Mouse (Mus musculus): ENCODE measurements around the gene Fam163a. TPM values are rescaled to one million over a fixed set of nuclear protein-coding genes. Genes with fewer than 3 reads are reported as not detected.

Gene Fam163a
- total and polyA plus RNA-seq, 2 experiments = 0.02 TPM; not detected in 1

DNA sequence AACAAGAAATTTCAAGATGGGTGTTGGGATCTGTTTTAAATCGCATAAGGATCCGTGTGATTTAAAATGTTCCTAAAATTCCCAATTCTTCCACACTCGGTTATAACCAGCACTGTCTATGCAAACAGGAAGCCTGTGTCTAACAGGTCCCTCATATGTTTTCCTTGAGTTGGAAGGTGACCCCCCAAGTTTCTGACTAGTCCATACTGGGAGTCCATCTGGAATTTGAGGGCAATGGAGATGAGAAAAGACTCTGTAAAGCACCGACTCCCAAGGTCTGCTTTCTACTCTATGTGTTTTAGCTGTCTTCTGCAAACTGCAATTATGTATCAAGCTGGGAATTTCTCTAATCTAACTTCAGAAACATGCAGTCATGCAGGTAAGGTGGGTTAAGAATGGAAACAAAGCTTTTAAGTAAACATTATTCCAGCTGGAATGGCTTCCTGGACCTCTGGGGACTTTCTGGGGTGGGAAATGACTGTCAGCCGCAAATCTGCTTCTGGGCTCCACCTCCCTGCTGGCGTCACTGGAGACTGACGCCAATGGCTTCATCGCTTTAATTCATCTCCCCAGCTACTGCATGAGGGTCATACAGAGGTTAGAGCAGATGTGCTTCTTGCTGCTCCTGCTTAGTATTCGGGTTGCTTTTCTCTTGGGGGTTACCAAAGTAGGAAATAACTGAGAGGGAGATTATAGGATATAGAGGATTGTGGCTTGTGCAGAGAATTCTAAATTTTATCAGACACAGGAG is 25.7 kb upstream of the Fam163a start:
- DNase-seq (ENCODE audit: extremely low read depth, low read depth, low spot score) = no peak

DNA sequence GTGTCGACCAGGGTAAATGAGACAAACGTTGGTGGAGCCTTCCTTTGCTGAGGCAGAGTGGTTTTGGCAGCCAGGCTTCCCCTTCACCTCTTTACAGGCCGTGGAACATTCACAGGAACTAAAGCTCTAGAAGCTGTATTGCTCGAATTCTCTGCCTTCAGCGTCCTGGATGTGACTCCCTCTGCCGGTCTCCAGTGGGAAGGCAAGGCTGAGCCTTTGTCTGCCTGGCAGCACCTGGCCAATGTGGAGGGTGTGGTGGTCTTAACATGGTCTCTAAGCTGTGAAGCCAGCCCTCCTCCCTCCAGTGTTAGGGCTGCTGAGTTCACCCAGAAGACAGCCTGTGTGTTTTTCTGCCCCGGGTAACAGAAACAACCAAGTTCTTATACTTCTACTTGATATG is 24.6 kb upstream of the Fam163a start:
- Histone ChIP-seq H3K36me3 (ENCODE audit: control insufficient read depth, insufficient read depth, low read length) (no peaks in the 10 kb centered on the region), H3K79me2 (ENCODE audit: control insufficient read depth, insufficient read depth, low read length) (no peaks in the 10 kb centered on the region), H3K4me3 (ENCODE audit: insufficient read depth, low read depth, low read length) (no peak overlapping the region), H3K9ac (ENCODE audit: low read depth, low read length) (no peak overlapping the region), H3K4me1 (ENCODE audit: control insufficient read depth, insufficient read depth, low read length) (no peaks in the 10 kb centered on the region), H3K27me3 (ENCODE audit: control insufficient read depth, insufficient read depth, low read length) (no peaks in the 10 kb centered on the region), H3K27ac (replicated peaks; ENCODE audit: insufficient read depth, low read depth, low read length) (no peak overlapping the region)
- peak; percentile 14 for DNase-seq (ENCODE audit: extremely low read depth, low read depth, low spot score)
- 29% methylated on average over 7 of the region's 7 CpGs for whole genome bisulfite sequencing
- no peak for TF ChIP-seq POLR2A (IDR thresholded peaks at IDR 0.05; ENCODE audit: extremely low read depth, insufficient read depth, low read length)
- TF ChIP-seq CTCF (IDR thresholded peaks at IDR 0.05; ENCODE audit: low read depth, low read length) = peak; percentile 92

More for the DNA sequence above, 25.7 kb upstream of the Fam163a start:
- Histone ChIP-seq H3K27me3 (ENCODE audit: control insufficient read depth, insufficient read depth, low read length) (no peaks in the 10 kb centered on the region), H3K79me2 (ENCODE audit: control insufficient read depth, insufficient read depth, low read length) (no peaks in the 10 kb centered on the region), H3K4me1 (ENCODE audit: control insufficient read depth, insufficient read depth, low read length) (no peaks in the 10 kb centered on the region), H3K4me3 (ENCODE audit: insufficient read depth, low read depth, low read length) (no peak overlapping the region), H3K9ac (ENCODE audit: low read depth, low read length) (no peak overlapping the region), H3K36me3 (ENCODE audit: control insufficient read depth, insufficient read depth, low read length) (no peaks in the 10 kb centered on the region), H3K27ac (replicated peaks; ENCODE audit: insufficient read depth, low read depth, low read length) (no peak overlapping the region)
- TF ChIP-seq POLR2A (IDR thresholded peaks at IDR 0.05; ENCODE audit: extremely low read depth, insufficient read depth, low read length) (no peak), CTCF (IDR thresholded peaks at IDR 0.05; ENCODE audit: low read depth, low read length) (no peak)
- WGBS = 49% methylated on average over 9 of the region's 9 CpGs

DNA sequence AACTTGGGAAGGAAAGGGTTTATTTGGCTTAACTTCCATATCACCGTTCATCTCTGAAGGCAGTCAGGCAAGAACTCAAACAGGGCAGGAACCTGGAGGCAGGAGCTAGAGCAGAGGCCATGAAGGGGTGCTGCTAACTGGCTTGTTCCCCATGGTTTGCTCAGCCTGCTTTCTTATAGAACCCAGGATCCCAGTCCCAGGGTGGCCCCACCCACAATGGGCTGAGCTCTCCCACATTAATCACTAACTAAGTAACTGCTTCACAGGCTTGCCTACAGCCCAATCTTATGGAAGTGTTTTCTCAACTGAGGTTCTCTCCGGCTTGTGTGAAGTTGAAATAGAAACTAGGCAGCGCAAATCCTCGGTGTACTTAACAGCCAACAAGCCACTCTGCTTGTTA is 23.9 kb upstream of the Fam163a start:
- 81% methylated on average over 4 of the region's 4 CpGs for WGBS
- H3K27ac ChIP-seq (replicated peaks; ENCODE audit: insufficient read depth, low read depth, low read length) = no peak overlapping the region

DNA sequence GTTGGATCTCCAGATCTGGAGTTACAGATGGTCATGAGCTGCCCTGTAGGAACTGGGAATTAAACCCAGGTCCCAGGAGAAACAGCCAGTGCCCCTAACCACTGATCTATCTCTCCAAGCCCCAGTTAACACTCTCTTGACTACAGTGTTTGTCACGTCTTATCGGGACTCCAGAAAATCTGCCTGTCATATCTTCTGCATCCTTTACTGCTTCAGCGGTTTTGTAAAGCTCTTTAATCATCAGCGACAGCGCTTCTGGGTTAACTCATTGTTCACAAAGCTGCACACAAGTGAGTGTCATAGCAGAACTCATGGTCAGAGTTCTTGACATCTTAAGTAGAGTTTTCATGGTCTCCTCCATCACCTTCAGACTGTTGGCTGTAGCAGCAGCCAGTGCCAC is 22.1 kb upstream of the Fam163a start:
- DNase-seq (ENCODE audit: extremely low read depth, low read depth, low spot score) = no peak
- Histone ChIP-seq H3K36me3 (ENCODE audit: control insufficient read depth, insufficient read depth, low read length) (no peaks in the 10 kb centered on the region), H3K4me1 (ENCODE audit: control insufficient read depth, insufficient read depth, low read length) (no peaks in the 10 kb centered on the region), H3K27me3 (ENCODE audit: control insufficient read depth, insufficient read depth, low read length) (no peaks in the 10 kb centered on the region), H3K27ac (replicated peaks; ENCODE audit: insufficient read depth, low read depth, low read length) (no peak overlapping the region), H3K79me2 (ENCODE audit: control insufficient read depth, insufficient read depth, low read length) (no peaks in the 10 kb centered on the region), H3K4me3 (ENCODE audit: insufficient read depth, low read depth, low read length) (no peak overlapping the region), H3K9ac (ENCODE audit: low read depth, low read length) (no peak overlapping the region)
- 81% methylated on average over 5 of the region's 5 CpGs for WGBS
- no peak for TF ChIP-seq CTCF (IDR thresholded peaks at IDR 0.05; ENCODE audit: low read depth, low read length)
- TF ChIP-seq POLR2A (IDR thresholded peaks at IDR 0.05; ENCODE audit: extremely low read depth, insufficient read depth, low read length) = no peak

More for the DNA sequence above, 23.9 kb upstream of the Fam163a start:
- Histone ChIP-seq H3K36me3 (ENCODE audit: control insufficient read depth, insufficient read depth, low read length) (no peaks in the 10 kb centered on the region), H3K9ac (ENCODE audit: low read depth, low read length) (no peak overlapping the region), H3K79me2 (ENCODE audit: control insufficient read depth, insufficient read depth, low read length) (no peaks in the 10 kb centered on the region), H3K4me3 (ENCODE audit: insufficient read depth, low read depth, low read length) (no peak overlapping the region), H3K4me1 (ENCODE audit: control insufficient read depth, insufficient read depth, low read length) (no peaks in the 10 kb centered on the region), H3K27me3 (ENCODE audit: control insufficient read depth, insufficient read depth, low read length) (no peaks in the 10 kb centered on the region)
- no peak for TF ChIP-seq POLR2A (IDR thresholded peaks at IDR 0.05; ENCODE audit: extremely low read depth, insufficient read depth, low read length)
- DNase-seq (ENCODE audit: extremely low read depth, low read depth, low spot score) = no peak

DNA sequence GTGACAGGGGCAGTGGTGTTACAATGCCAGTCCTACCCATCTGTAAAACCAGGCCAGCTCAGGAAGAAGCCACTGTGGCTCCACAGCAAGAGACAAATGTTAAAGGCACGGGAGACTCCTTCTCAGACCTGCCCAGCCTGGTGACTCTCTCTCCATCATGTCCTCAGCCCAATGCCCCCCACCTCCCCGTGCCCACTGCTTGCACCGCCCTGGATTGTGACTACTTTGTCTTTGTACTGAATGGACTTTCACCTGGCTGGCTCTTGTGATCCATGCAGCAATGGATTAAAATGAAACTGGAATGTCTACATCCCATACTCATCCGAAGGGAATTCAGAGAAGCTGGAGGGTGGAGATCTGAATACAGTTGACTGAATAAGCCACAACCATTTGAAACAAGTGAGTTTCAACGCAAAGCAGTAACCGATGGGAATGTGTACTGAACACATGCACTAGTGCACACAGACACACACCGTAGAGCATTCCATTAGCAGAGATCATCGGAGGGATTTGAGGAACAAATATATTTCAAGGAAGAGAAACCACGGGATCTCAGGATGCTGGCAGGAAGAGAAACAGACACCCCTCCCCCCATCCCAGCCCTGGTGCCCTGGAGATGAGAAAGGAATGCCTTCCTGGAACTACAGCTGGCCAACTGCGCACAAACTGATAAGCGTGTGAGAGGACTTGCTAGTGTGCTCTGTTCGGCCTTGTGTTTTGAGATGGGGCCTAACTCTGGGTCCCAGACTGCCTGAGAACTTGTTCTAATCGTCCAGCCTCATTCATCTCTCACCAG is 17.6 kb upstream of the Fam163a start:
- 63% methylated on average over 13 of the region's 13 CpGs for WGBS
- no peak for DNase-seq (ENCODE audit: extremely low read depth, low read depth, low spot score)
- Histone ChIP-seq H3K4me3 (ENCODE audit: insufficient read depth, low read depth, low read length) (no peak overlapping the region), H3K9ac (ENCODE audit: low read depth, low read length) (no peak overlapping the region), H3K79me2 (ENCODE audit: control insufficient read depth, insufficient read depth, low read length) (no peaks in the 10 kb centered on the region), H3K27ac (replicated peaks; ENCODE audit: insufficient read depth, low read depth, low read length) (no peak overlapping the region), H3K4me1 (ENCODE audit: control insufficient read depth, insufficient read depth, low read length) (no peaks in the 10 kb centered on the region), H3K36me3 (ENCODE audit: control insufficient read depth, insufficient read depth, low read length) (no peaks in the 10 kb centered on the region), H3K27me3 (ENCODE audit: control insufficient read depth, insufficient read depth, low read length) (no peaks in the 10 kb centered on the region)
- TF ChIP-seq CTCF (IDR thresholded peaks at IDR 0.05; ENCODE audit: low read depth, low read length) (no peak), POLR2A (IDR thresholded peaks at IDR 0.05; ENCODE audit: extremely low read depth, insufficient read depth, low read length) (no peak)

DNA sequence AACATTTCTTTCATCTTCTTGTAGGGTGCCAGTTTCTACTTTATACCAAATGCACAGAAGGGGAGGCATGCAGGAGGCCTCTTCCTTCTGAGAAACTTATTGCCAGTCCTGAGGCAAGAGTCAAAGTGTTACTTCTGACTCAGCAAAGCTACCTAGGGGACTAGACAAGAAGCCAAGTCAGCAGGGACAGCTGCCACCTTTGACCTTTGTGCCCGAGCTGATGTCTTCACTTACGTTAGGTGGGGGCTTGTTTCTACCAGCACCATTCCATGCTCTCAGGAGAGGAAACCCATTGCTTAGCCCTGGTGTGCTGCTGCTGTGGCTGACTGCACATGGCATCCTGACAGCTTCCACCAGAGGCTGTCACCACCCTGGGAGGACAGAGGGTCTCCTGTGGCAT is 16.5 kb upstream of the Fam163a start:
- Histone ChIP-seq H3K4me1 (ENCODE audit: control insufficient read depth, insufficient read depth, low read length) (no peaks in the 10 kb centered on the region), H3K79me2 (ENCODE audit: control insufficient read depth, insufficient read depth, low read length) (no peaks in the 10 kb centered on the region), H3K36me3 (ENCODE audit: control insufficient read depth, insufficient read depth, low read length) (no peaks in the 10 kb centered on the region), H3K4me3 (ENCODE audit: insufficient read depth, low read depth, low read length) (no peak overlapping the region), H3K27ac (replicated peaks; ENCODE audit: insufficient read depth, low read depth, low read length) (no peak overlapping the region), H3K9ac (ENCODE audit: low read depth, low read length) (no peak overlapping the region), H3K27me3 (ENCODE audit: control insufficient read depth, insufficient read depth, low read length) (no peaks in the 10 kb centered on the region)
- no peak for DNase-seq (ENCODE audit: extremely low read depth, low read depth, low spot score)
- no peak for TF ChIP-seq POLR2A (IDR thresholded peaks at IDR 0.05; ENCODE audit: extremely low read depth, insufficient read depth, low read length)
- no peak for TF ChIP-seq CTCF (IDR thresholded peaks at IDR 0.05; ENCODE audit: low read depth, low read length)
- 72% methylated on average over 2 of the region's 2 CpGs for WGBS
